Mouse (Mus musculus): ENCODE measurements at regions not wholly inside any gene's neighbourhood (a gene's known extent, or its start where the extent isn't known, plus 50 kb on each side); places are given as distances from the start of the nearest gene placed in this dataset.

GRCm38 (mm10) chr7:83381381-83382181 lies 203.1 kb upstream of the Tmc3 start:
- TF ChIP-seq CTCF (IDR thresholded peaks at IDR 0.05; ENCODE audit: extremely low read depth, insufficient read depth, low read length): no peak
- no peak for TF ChIP-seq POLR2A (IDR thresholded peaks at IDR 0.05; ENCODE audit: extremely low read depth, insufficient read depth, low read length)
